Mouse (Mus musculus): Measurements from ENCODE around the gene Myrip.

The Myrip gene

DNA sequence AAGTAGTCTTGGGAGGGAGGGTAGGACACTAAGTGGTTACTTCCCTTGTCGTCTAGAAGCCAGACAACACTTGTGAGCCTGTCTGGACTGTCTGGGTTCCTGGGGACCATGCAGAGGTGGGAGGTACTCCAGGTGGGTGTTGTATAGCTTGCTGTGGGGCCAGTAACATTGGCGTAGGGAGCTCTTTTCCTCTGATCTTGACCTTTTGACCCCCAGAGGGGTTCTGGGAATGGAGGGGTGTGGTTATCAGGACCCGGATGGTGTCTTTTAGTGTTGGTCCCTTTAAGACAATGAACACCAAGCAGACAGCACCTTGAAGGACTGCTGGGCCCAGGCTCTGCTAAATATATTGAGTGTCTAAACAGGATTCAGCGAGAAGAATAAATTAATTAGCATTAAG, 36.9 kb downstream of the Myrip start:
- peak; percentile 44 for DNase-seq (ENCODE audit: low read depth, low spot score)

DNA sequence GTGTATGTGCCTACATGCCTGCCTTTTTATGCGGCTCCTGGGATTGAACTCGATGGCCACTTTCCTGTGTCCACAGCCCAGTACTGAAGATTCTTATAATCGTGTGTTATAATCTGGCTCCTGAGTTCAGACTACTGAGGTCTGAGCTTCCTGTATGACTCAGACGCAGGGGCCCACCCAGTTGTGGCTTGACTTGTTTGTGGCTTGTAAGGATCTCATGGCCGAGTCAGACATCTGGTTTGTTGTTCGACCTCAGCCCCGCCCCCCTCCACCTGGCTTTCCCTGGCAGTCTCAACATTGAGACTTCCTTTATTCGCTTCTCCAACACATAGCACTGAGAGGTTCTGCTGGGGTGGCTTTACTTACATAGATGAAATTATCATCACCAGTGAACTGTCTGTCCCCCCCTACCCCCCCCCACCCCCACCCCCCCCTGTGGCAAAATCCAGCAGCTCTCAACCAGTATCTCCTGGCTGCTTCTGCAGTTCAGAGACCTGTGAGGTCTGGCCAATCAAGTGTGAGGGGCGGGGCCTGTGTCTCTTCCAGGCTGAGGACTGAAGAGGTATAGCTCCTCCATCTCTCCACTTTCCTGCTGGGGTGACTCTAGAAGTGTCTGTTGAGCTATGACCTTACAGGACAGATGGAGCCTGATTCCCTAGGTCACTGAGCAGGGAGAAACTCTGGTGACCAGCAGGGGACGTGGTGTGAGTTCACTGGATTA, 38.8 kb downstream of the Myrip start:
- no peak for DNase-seq (ENCODE audit: low read depth, low spot score)

DNA sequence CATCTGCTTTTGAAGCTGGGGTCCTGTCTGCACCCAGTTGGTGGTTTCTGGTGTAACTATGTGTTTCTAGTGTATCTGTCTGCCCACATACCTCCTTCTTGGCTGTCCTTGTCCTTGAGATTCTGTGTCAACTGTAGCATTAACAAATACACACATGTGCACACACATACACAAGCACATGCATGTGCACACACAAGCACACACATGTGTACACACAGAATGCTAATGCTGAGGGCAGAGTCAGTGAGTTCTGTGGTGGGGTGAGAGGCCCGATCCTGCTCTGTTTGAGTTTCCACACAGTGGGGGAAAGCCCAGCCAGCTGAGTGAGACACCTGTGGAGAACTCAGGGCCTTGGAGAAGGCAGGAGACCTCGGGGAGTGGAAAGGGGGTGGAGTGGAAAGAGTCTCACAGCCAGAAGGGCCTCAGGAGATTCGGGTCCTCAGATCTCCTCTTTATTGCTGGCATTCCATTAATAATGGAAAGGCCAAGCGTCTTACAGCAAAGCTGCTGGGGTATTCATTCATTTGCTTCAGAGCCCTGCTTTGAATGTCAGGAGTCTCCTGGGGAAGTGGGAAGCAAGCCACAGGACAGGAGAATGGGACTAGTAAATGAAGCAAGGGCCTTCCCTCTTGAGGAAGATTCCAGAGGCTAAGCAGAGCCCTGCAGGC, 41.9 kb downstream of the Myrip start:
- no peak for DNase-seq (ENCODE audit: low read depth, low spot score)

DNA sequence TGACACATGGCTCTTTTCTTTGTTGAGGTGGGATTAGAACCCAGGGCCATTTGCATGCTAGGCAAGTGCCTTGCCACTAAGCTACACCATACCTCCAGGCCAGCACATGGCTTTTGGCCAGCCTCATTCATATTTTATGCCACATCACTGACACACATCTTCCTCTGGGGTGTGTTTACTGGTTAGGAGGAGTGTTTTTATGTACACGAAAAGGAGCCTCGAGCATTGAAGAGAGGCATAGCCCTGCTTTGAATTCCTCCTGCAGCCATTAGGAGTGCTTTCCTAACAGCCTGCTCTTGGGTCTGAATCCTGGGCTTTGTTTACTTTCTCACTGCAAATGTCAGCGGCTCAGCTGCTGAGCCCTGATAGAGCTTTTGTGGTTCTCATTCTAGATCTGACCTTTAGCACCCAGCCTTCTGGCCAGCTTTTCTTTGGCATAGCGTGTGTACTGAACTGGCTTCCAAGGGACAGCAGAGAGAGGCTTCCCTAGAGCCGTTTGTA, 44.4 kb downstream of the Myrip start:
- DNase-seq (ENCODE audit: low read depth, low spot score) = no peak

DNA sequence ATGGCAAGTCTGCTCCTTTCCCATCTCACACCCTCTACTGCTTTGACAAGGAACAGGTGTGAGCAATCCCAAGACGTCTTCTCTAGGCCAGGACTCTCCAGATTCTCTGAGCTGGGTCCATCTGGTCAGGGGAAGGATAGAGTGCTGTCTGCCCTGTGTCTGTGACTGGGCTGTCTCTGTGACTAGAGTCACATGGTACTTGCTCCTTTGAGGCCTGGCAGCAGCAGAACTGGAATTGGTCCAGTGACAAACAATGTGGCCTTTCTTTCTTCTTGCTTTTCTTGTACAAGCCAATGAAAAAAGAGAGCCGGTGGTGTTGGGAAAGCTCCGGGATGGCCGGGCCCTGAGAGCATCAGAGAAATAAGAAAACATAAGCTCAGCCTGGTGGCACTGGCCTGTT, 47.8 kb downstream of the Myrip start:
- DNase-seq (ENCODE audit: low read depth, low spot score) = no peak

DNA sequence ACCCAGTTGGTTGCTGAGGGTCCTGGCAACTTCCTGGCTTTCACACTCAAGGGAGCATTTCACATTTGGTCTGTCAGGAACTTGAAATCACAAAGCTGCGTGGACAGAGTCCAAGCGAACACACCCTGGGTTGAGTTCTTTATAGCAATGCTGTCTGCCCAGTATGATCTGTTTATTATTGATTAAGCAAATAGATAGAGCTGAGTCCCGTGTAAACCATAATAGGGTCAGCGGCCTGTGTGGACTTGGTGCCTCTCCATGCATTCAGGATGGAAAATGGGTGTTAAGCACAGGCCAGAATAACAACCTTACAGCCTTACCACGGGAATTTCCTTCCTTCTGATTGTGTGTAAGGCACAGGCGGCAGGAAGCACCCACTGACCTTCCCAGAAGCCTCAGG, 49.0 kb downstream of the Myrip start:
- no peak for DNase-seq (ENCODE audit: low read depth, low spot score)

DNA sequence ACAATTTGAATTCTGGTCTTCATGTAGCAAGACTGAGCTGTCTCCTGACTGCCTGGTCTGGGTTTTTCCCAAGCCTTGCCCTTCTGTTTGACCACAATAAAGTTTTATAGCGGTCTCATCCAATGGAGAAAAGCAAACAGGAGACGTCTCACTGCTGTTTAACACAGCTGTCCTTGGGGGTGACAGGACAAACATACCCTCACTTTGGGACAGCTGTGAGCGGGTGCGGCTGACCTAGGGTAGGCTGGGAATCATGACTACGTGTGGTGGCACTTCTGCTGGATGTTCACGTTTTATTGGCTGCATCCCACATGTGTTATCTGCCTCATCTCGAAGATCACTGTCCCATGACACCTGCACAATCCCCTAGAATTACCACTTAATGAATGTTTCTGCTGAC, 49.7 kb downstream of the Myrip start:
- DNase-seq (ENCODE audit: low read depth, low spot score) = no peak

DNA sequence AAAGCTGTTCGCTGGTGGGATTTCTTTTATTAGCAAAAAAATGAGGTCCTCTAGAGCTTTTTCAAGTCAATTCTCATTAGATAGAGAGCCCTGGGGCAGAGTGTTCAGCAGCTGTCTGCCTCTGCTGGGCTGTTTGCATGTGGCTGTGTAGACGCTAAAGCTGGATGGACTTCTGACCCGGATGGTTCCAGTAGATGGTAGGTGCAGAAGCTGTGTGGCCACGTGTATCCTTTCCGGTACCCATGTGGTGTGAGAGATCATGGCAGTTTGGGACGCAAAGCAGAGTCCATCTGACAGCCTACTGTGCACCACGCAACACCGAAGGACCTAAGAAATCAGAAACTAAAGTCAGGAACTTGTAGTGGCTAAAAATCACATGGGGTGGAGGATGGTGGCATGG, 50.2 kb downstream of the Myrip start:
- no peak for DNase-seq (ENCODE audit: low read depth, low spot score)

DNA sequence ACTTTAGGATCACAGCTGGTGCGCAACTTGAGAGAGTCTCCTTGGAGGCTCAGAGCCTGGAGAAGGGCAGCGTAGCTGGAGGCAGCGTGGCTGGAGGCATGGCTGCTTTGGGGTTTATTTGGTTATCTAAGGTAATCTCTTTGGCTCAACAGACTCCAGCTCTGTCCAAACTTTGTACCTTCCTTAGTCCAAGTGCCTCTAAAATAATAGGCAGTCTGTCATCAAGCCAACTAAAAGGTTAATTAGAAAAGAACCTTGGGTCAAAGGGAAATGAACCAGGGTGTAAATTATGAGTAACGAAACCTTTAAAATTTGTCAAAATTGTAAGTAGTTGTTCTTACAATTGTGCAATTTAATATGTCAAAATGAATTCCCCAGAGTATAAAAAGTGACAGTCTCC, 51.7 kb downstream of the Myrip start:
- no peak for DNase-seq (ENCODE audit: low read depth, low spot score)

DNA sequence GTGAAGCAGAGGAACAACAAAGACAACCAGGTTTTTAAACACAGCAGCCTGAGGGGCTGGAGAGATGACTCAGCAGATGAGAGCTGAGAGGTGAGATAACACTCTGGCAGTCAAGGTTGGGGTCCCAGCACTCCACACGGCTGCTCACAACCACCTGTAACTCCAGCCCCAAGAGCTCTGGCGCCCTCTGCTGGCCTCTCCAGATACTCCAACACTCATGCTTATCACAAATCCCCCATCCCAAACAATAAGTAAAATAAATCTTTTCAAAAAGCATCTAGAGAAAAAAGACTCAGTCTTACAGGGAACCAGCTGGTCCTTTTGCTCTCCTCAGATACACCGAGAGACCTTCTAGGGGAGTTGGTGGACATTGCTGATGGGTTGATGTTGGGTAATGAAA, 52.7 kb downstream of the Myrip start:
- peak; percentile 43 for DNase-seq (ENCODE audit: low read depth, low spot score)

DNA sequence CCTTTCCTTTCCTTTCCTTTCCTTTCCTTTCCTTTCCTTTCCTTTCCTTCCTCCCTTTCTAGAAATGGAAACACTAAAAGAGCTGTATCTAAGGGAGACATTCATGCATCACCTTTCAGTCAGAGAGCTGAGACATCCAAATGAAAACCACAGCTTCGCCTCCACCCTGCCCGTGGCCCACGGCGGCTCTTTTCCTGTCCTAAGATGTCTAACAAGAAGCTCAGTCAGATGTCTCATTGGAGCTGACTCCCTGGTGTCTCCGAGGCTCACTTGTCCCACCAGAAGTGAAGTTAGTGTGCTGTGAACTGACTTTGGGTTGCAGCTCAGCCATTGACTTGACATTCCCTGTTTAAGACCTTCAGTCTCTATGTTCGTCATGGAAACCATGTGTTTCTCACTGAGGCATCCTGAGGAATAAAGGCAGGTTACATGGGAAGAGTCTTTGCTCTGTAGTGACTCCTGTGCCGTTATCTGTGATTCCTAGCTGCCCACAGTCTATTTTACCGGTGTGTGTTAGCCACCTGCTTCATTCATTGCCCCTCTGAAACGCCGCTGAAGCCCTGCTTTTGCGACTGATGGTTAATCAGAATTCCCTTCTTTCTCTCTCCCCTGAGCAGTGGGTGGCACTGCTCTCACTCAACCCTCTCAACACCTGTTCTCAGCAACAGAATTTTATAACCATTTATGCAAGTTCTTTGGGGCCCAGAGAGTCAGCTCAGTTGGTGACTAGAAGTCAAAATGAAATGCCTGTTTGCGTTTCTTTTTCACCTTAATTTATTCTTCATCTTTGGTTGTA, 53.4 kb downstream of the Myrip start:
- DNase-seq (ENCODE audit: low read depth, low spot score) = no peak

DNA sequence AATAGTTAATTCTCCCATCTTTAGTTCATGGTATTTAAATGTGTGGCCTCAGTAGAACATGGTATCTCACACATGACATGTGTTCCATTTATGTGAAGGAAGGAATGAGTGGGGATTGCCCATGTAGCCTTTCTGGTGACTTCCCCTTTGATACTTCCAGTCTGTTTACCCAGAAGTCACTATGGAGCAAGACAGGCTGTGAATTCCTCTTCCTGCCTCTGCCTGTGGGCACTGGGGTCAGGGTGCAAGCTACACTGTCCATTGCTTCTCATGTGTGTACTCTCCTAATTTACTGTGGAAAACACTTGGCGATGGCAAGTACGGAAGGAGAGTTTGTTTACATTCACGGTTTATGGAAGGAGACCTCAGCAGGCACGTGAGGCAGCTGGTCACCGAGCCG, 55.2 kb downstream of the Myrip start:
- no peak for DNase-seq (ENCODE audit: low read depth, low spot score)

DNA sequence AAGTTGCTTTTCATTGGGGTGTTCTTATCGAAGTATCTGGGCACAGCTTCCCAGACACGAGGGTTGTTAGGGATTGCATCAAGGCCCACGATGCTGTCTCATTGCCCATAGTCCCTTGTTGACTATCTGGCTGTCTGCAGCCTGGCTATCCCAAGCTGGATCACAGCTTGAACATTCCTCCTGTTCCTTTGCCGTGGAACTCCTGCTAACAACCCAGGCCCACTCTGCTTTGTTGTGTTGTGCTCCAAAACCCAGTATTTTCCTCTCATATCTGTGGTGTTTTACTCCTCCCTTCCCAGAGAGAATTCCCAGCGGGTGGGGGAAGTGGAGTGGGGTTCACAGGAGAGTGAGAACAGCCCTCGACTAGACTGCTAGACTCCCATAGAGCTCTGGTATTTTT, 56.7 kb downstream of the Myrip start:
- DNase-seq (ENCODE audit: low read depth, low spot score) = no peak

DNA sequence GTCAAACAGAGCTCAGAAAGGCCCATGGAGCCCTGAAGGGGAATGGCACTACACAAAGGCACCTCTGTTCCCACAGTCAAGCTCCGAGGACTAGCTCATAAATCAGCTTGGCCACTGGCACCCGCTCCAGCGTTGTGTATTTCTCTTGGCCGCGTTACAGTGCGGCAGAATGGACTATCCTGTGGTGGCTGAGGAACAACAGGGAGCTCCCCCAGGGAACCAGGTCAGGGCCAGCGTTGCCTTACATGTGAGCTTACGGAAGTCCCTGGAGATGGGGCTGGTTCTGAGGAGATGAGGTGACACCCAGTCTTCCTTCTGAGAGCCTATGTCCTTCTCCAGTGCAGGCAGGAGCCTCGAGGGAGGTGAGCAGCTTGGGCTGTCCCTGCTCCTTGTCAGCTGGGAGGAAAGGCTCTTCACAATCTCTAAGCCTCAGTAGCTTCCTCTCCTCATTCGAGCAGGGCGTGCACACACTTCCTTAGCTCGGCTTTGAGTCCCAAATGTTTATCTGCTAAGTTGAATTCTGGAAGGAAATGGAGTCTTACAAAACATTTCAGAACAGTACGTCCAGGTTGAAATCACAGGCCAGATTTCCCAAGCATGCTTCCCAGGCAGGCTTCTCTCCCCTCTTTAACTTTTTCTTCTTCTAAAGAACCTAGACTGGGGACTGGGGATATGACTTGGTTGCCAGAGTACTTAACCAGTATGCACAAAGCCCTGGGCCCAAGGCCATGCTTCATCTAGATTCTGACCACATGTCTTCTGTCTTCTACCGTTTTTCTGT, 59.3 kb downstream of the Myrip start:
- DNase-seq (ENCODE audit: low read depth, low spot score) = no peak

DNA sequence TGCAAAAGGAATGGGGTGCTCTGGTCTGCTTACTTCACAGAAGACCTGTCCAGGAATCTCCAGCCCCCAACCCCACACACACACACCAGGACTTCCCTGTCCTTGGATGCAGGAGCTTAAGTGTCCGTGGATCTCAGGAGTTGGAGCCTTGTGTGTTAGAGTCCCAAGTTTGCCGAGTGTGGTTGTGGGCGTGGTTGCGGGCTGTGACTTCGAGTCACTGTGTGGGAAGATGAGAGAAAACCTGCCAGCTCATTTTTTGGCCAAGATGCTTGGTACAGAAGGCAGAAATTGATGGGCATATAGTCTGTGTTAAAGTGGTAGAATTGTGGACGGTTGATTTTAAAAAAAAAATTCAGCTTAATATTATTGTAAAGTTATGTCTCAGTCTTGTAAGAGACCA, 60.3 kb downstream of the Myrip start:
- no peak for DNase-seq (ENCODE audit: low read depth, low spot score)

DNA sequence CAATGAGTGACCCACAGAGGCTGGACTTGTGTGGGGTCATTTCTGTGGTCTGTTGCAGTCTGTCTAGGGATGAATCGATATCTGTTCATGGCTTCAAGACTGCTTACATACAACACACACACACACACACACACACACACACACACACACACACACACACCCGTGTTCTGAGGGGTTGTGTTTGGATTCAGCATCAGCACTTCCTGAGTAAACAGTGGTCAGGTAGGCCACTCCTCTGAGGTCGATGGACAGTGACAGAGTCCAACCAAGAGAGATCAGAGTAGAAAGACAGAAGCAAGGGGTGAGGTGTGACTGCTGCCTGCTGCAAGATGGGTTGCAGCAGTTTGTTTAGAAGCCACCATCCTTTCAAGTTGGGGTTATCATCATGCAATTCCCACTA, 61.4 kb downstream of the Myrip start:
- no peak for DNase-seq (ENCODE audit: low read depth, low spot score)

DNA sequence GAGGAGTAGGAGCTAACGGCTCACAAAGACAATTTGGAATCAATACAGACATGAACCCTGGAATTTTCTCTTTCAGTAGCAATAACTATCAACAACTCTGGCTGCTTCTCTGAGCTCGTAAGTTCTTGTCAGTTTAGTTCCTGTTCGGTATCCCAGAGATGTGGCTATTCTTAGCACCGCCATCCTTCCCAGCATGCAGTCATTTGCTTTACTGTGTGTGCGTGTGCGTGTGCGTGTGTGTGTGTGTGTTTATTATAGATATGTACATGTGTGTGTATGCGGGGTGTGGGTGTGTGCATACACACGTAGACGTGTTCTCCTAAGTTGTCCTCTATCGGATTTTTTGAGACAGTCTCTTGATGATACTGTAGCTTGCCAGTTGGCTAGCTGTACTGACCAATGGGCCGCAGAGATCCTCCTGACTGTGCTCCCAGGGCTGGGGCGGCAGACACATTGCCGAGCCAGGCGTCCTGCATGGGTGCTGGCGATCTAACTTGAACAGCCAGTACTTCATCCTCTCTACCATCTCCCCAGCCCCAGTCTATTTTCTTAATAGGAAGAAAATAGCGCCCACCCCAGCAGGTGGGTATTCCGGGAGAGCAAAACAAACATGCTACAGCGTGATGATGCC, 63.5 kb downstream of the Myrip start:
- no peak for DNase-seq (ENCODE audit: low read depth, low spot score)

DNA sequence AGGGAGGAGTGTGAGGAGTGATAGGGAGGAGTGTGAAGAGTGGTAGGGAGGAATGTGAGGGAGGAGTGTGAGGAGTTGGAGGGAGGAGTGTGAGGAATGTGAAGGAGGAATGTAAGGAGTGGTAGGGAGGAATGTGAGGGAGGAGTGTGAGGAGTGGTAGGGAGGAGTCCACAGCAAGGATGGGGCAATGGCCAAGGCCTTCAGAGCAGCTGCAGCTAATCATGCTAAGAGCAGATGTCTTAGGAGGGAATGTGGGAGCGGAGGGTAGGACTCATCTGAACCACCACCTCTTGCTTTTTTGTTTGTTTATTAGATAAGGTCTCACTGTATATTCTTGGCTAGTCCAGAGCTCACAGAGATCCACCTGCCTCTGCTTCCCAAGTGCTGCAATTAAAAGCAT, 66.2 kb downstream of the Myrip start:
- DNase-seq (ENCODE audit: low read depth, low spot score) = no peak

DNA sequence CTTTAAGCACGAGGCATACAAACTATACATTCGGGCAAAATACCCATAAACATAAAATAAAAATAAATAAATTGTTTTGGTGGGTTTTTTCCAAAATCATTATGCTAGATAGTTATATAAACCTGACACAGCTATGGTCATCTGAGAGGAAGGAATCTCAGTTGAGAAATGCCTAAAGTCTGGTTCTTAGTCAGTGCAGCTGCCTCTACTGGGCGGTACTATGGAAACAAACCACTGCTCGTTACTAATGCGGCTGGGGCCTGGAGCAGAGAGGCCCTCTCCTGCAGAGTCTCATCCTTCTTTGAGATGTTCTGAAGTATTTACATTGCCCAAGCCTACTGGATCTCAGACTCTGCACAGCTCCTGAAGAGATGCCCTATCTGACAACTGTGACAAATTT, 70.3 kb downstream of the Myrip start:
- no peak for DNase-seq (ENCODE audit: low read depth, low spot score)

DNA sequence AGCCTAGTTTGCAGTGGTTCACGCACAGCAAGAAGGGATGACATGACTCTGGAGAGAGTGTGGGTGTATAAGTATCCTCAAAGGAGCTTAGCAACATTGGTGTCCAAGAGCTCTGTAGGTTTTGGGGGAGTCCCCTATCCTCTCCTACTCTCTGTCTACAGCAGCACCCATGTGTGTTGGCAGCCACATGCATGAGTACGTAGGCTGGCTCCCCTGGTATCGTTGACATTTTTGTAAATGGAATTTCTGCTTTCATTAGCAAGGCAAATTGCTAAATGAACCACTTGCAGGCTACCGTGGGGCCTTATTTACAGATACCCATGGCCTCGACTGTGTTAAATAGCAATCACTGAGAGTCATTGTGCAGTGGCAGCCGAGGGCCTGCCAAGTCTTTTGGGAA, 71.0 kb downstream of the Myrip start:
- no peak for DNase-seq (ENCODE audit: low read depth, low spot score)

DNA sequence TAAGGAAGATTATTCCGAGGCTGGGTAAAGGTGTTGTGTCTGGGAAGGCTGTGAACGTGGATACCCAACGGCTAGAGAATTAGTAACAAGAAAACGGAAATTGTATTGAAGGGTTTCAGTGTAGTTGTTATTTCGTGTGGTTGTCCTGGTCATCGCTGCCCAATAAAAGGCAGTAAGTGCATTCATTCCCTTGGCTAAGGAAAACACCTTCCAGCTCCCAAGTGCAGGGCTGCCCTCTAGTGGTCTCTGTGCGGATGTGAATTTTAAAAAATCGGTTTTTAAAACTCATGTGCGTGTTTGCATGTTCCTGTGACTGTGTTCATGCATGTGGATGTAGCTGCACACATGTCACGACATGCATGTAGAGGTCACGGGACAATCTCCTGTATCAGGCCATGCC, 76.4 kb downstream of the Myrip start:
- peak; percentile 27 for DNase-seq (ENCODE audit: low read depth, low spot score)
